In genomic region chr7:125415776-125416175, GRCm38 (mm10) we compare ENCODE assay signal across 17 mouse cellular contexts. TPM values are rescaled to one million over a fixed set of nuclear protein-coding genes. Genes with fewer than 3 reads are reported as not detected.
A peak's percentile ranks its signal among the peaks of the same experiment; 100 is the strongest.
DNase-seq lines count a peak whose midpoint lies in the region; TF ChIP-seq lines count a peak whose summit lies in the region.
"Had no signal": no experiment of that assay in that cellular context is flagged by ENCODE, and none has a peak within 500 bp of the region (broad histone marks: within the 10 kb centered on the region; RNA-seq: fewer than 3 reads in every experiment).

No protein-coding gene starts in this region.

- no peak for TF ChIP-seq RAD21 in MEL (IDR thresholded peaks at IDR 0.05; ENCODE audit: low read depth, low read length)

- H3K79me2 ChIP-seq in MEL (ENCODE audit: control insufficient read depth, insufficient read depth, low read length, poor library complexity), result no peaks in the 10 kb centered on the region

- H3K9me3 ChIP-seq in MEL (replicated peaks; ENCODE audit: insufficient read depth, low read length), result no peaks in the 10 kb centered on the region; the same call in 1 of the 2 replicates
- H3K9me3 ChIP-seq: G1E had no signal

- no peak for TF ChIP-seq CTCF in MEL (IDR thresholded peaks at IDR 0.05 in 2 of 3, conservative IDR thresholded peaks at IDR 0.05 in 1 of 3; ENCODE audit: control insufficient read depth in 1 of 3, insufficient read depth in 1 of 3, low read depth in 2 of 3, low read length in 3 of 3, poor library complexity in 1 of 3, severe bottlenecking in 1 of 3)

- H3K4me1 ChIP-seq in MEL (ENCODE audit: control insufficient read depth in 1 of 2, insufficient read depth in 2 of 2, low read length in 2 of 2), result peaks cover 24 to 27% of the 10 kb centered on the region in 2 experiments

- no peak overlapping the region for H3K9ac ChIP-seq in MEL (ENCODE audit: control insufficient read depth, low read depth, low read length, poor library complexity, severe bottlenecking)

- DNase-seq in MEL (ENCODE audit: low read depth, low spot score), result no peak
- DNase-seq in adrenal gland, adult 18-20 months (ENCODE audit: low spot score in 2 of 2), result no peak
- DNase-seq: adrenal gland, adult 2 months; adrenal gland, adult 8-10 months; adrenal gland, postnatal 10 days; adrenal gland, postnatal 14 days; adrenal gland, postnatal 25 days; adrenal gland, postnatal 36 days; B cell, adult 2 months; cerebellum, adult 11 months; cerebellum, adult 11-12 months; cerebellum, adult 18-20 months; cerebellum, adult 2 months; cerebellum, adult 8-10 months; cerebellum, adult 9-10 months had no signal

- TF ChIP-seq POLR2A in MEL (IDR thresholded peaks at IDR 0.05; ENCODE audit: control insufficient read depth in 1 of 2, insufficient read depth in 1 of 2, low read depth in 1 of 2, low read length in 2 of 2, poor library complexity in 1 of 2), result no peak

- TF ChIP-seq EP300 in MEL (IDR thresholded peaks at IDR 0.05; ENCODE audit: low read depth in 1 of 2, low read length in 2 of 2), result no peak

- H3K27me3 ChIP-seq in MEL (ENCODE audit: control insufficient read depth in 1 of 2, insufficient read depth in 2 of 2, low read length in 2 of 2), result no peaks in the 10 kb centered on the region
- H3K27me3 ChIP-seq: Patski had no signal

- H3K4me3 ChIP-seq in MEL (ENCODE audit: control insufficient read depth in 1 of 2, insufficient read depth in 1 of 2, low read depth in 2 of 2, low read length in 2 of 2), result no peak overlapping the region

- H3K27ac ChIP-seq in MEL (ENCODE audit: control insufficient read depth, low read depth, low read length), result no peak overlapping the region

- H3K36me3 ChIP-seq in MEL (ENCODE audit: control insufficient read depth in 1 of 2, insufficient read depth in 2 of 2, low read length in 2 of 2), result peaks cover 0 to 14% of the 10 kb centered on the region in 2 experiments; a peak in 2 of 4 replicates
- H3K36me3 ChIP-seq: G1E had no signal

TF ChIP-seq in MEL, 35 proteins besides CTCF, POLR2A, EP300 and RAD21:
- no peak for TF ChIP-seq CHD2 (IDR thresholded peaks at IDR 0.05; ENCODE audit: low read length)
- TF ChIP-seq ZKSCAN1 (IDR thresholded peaks at IDR 0.05; ENCODE audit: low read depth, low read length), result peak; percentile 95

RNA-seq across cellular contexts. Expression of gene Kdm8, which starts 28.7 kb away (rescaled TPM):
- 10.3 and 14.7 TPM in 2 replicates for total RNA-seq in MEL (2012; rRNA removed)
- polyA plus RNA-seq in MEL (2012; ENCODE audit: insufficient read depth in 1 of 2, insufficient read length in 2 of 2, low read depth in 1 of 2, low replicate concordance in 2 of 2, missing spikeins in 1 of 2), result 10 to 100 TPM in 1 of 2 experiments, not detected in 1; 11.6 TPM
- 1 to 10 TPM; 2.6 to 4.1 TPM for total RNA-seq in adrenal gland, adult 18-20 months (2021)
